Mouse (Mus musculus): ENCODE measurements around the gene Maff.

Gene Maff

GRCm38 (mm10) chr15:79364120-79364519 is 17.7 kb downstream of the Maff start:
- DNase-seq (ENCODE audit: low read depth) = no peak

- no peak for DNase-seq (ENCODE audit: low read depth)
These were observed 18.6 kb downstream of the Maff start for GRCm38 (mm10) chr15:79365068-79365467.

DNA sequence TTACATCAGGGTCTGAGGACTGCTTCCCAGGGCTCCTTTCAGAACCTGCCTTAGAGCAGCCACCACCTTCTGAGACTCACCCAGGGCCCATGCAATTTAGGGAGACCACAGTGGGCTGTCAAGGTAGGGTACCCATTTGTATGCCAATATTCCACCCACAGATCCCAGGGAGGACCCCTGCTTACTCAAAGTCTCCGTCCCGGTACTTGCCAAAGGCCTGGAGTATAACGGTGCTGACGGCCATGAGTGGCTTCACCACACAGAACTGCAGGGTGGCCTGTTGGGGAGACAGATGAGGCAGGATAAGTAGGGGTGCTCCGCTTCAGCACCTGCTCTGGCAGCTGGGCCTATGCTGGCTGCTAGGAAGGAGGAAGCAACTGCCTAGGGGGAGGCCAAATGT is 20.0 kb downstream of the Maff start:
- DNase-seq (ENCODE audit: low read depth) = no peak

DNA sequence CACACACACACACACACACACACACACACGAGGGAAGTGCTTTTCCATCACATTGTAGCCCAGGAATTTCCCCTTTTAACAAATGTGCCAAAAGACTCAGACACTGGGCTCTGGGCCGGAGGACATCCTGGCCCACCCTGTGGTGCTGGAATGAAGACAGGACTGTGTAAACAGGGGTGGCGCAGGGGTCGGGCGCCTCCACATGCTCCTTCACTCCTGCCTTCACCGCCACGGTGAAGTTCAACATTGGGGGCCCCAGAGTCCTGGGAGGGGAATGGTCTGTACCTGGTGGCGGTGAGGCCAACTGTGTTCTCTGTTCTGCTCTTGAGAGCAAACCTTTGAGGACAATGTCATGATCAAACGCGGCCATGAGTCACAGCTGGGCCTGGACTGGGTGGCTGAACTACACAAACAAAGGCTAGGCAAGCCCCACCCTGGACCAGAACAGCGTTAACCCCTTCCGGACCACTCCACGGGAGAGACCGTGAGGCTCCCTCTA is 21.9 kb downstream of the Maff start:
- DNase-seq (ENCODE audit: low read depth) = no peak

DNA sequence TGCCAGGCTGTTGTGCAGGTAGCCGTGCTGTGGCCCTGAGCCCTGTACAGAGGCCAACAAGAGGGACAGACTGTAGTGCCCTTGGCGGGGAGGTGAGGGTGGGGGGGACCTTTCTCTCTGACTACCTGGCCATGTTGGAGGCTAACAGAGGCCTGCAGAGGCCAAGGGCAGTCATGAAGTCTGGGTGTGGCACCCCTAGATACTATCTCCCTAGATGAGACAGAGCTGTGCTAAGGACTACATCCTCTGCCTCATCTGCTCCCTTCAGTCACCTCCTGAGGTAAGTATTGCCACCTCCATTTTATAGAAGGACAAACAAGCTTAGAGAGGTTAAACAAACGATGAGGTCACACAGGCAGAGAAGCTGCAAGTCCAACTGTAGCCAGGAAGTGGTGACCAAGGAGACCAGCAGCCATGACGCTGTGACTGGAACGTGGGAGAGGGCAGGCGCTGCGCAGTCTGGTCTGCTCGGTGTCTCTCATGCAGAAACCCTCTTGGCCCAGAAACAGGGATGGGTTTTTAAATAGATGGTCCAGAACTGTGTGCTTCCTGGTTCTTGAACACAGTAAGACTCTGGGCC is 22.5 kb downstream of the Maff start:
- DNase-seq (ENCODE audit: low read depth) = no peak

- no peak for DNase-seq (ENCODE audit: low read depth)
These were observed 23.2 kb downstream of the Maff start for GRCm38 (mm10) chr15:79369452-79370280.

DNA sequence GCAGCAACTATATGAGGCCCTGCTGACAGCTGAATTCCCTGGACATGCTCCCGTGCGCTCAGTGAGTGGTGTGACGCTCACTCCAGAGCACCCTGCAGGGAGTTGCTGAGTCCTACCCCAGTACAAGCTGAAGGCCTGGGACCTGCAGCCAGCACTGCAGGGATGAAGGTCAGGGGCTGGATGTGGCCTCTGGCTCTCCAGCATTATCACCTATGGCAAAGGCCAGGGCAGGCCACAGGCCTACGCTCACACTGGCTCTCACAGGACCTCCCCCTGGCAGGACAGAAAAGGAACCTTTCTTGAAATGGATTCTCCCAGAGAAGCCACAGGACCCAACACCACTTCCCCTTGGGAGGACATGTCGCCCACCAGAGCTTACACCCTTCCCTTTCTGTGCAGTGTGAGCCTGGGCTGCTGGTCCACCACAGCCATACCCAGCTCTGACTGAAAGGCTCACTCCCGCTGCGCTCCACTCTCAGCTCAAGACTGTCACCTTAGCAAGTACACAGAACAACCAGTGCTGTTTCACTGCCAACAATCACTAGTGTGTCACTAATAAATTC is 23.9 kb downstream of the Maff start:
- DNase-seq (ENCODE audit: low read depth) = no peak

DNA sequence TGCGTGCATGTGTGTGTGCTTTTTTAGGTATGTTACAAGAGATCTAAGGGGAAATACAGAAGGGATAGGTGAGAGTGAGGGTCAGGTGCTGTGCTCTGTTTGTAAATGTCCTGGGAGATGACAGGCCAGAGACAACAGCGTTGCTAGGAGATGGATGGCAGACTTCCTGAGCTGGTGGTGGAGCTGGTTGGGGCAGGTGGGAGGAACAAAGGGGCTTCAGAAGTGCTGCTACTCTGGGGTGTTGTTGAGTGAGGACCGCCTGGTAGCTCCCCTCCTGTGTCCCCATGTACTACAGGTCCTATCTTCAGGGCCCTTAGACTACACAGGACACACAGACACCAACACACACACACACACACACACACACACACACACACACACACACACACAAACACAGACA is 28.3 kb downstream of the Maff start:
- DNase-seq (ENCODE audit: low read depth) = no peak

- no peak for DNase-seq (ENCODE audit: low read depth)
These were observed 31.3 kb downstream of the Maff start for GRCm38 (mm10) chr15:79377681-79378080.

- DNase-seq (ENCODE audit: low read depth) = no peak
These were observed 32.2 kb downstream of the Maff start for GRCm38 (mm10) chr15:79378608-79379007.

DNA sequence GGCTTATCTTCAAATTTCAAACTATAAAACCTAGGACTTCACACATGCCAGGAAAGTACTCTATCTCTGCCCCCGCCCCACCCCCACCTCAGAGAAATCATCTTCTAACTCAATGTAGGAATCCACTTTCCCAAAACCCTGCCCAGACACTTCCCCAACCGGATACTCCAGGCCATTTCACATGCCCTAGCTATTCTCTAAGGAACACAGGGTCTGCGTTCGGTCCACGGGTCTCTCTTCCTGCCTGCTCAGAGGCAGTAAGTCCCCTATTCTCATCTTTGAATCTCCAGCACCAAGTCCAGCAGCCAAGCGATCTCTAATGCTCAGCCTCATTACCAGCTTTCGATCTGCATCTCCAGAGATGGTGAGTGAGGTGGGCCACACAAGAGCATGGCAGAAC is 33.2 kb downstream of the Maff start:
- no peak for DNase-seq (ENCODE audit: low read depth)

DNA sequence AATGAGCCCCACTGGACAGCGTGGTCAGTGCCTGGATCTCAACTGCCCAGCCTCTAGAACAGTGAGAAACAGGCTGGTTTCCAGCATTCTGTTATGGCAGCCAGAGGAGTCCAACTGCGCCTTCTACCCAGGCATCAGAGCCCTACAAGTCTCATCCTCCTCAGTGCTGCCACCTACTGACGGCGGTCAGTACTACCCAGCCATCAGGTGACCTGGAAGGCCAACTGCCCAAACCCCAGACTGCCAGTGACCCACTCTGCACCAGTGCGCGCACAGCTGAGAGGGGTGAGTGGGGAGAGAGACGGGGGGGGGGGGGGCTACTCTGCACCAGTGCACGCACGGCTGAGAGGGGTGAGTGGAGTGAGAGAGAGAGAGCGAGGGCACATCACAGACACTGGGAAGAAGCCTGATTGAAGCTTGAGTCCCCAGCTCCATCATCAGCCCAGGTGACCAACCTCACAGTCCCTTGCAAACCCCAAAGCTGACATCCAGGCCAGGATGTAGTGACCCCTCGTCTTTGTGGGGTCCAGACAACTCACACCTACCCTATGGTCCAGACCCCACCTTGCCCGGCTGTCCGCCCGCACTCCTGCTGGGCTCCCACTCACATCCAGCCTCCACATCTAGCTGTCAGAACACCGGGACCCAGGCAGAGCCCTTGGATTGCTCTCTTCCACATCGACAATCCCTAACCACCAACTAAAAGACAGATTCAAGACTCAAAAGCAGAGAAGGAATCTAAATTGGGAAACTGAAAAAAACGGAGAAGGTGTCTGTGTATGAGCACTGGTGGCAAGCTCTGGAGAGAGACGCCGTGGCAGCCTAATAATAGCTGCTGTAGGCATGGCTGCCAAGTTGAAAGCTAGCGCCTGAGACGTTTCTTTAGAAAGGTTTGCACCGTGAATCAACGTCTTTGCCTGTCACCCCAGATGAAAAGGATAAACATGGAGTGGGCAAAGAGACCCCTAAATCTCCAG is 34.3 kb downstream of the Maff start:
- peak; percentile 80 for DNase-seq (ENCODE audit: low read depth)

DNA sequence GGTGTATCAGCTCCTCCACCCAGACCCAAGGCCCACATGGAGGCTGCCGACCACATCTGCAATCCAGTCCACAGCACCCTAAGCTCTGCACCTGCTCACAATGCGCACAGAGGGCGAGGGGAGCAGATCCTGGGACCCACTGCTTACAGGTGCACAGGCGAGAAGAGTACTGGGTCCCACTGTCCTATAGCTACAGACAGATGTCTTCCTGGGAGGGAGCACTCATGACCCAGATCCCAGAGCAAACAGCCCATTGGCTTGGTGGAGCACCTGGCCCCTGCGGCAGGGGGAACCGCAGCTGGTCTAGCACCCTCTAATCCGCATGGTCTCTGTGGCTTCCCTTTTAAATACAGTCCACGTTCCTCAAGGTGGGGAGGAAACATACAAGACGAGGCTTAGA is 35.2 kb downstream of the Maff start:
- no peak for DNase-seq (ENCODE audit: low read depth)

DNA sequence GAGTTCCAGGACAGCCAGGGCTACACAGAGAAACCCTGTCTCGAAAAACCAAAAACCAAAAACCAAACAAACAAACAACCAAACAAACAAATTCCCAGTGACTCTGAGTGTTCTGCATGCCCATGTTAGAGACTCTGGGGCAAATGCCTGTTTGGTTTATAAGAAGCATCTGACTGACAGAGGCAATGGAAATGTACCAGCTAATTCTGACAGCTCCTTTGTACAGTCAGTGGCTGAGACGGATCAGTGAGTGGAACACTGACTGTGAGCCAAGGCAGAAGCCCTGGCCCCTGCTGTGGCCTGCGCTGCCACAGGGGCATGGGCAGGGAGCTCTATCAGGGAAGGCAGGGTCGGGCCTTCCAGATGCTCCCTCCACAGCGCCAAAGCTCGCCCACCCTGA is 40.7 kb downstream of the Maff start:
- DNase-seq (ENCODE audit: low read depth) = no peak

DNA sequence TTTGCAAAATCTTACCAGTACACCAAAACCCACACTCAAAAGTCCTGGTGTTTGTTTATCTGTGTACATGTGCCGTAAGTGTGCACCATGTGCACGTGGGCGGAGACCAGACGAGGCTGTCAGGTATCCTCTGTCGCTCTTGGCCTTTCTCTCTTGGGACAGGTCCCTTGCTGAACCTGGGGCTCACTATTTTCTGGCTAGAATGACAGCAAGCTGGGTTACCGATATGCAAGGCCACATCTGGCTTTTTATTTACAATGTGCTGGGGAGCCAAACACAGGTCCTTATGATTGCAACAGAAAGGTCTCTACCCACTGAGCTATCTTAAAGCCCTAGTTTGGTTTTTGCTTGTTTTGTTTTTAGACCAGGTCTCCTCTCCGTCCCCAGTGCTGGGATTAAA is 41.2 kb downstream of the Maff start:
- no peak for DNase-seq (ENCODE audit: low read depth)

- no peak for DNase-seq (ENCODE audit: low read depth)
These were observed 41.8 kb downstream of the Maff start for GRCm38 (mm10) chr15:79388171-79388570.

GRCm38 (mm10) chr15:79390434-79390833 is 44.0 kb downstream of the Maff start:
- peak; percentile 75 for DNase-seq (ENCODE audit: low read depth)

GRCm38 (mm10) chr15:79391447-79392093 is 45.1 kb downstream of the Maff start:
- DNase-seq (ENCODE audit: low read depth) = no peak

DNA sequence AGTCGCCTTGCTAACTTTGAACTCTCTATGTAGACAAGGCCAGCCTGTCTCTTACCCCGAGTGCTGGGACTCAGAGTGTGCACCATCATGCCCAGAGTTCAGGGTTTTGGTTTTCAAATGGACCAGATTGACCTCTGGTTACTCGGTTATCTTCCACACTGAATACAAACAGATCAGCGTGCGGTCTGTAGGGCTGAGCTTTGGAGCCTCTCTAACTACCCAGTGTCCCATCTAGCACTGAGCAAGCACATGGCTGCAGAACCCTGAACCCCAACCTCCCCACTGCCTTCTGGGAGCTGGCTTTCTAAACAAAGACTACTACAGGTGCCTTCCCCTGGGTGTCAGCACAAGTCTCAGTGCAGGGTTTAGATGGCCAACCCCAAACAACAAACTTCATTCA is 46.1 kb downstream of the Maff start:
- no peak for DNase-seq (ENCODE audit: low read depth)

DNA sequence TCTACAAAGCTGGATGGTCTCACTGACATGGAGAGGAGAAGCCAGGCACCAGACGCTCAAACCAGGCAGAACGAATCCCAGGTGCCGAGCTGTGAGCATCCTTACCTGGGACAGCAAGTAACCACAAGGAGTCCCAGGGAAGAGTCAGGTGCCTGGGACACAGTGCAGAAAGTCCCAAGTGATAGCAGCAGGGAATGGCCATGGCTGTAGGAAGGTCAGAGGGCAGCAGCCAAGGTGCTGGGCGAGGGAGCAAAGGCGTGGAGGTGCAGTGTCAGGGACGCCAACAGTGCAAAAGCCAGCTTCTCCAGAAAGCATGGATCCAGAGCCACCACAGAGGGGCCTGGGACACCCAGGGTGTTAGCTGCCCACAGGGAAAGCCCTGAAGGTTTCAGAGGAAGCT is 46.7 kb downstream of the Maff start:
- no peak for DNase-seq (ENCODE audit: low read depth)

- DNase-seq (ENCODE audit: low read depth) = no peak
These were observed 48.4 kb downstream of the Maff start for GRCm38 (mm10) chr15:79394842-79395241.

DNA sequence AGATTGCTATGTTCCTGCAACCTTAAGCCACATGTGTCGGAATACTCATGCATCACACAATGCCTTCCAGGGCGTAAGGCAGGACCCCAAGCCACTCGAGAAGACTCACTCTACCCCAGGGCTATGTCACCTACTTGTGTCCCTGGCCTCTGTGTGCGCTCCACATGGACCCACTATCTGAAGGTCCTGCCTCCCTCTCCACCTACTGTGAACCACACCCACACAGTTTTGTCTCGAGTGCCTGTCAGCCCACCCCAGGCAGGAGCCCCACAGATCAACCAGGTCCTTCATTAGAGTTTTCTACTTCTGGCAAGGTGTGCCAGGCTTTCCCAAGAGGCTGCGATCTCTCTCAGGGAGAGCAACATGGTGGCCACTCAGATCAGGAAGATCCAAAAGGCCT is 48.9 kb downstream of the Maff start:
- DNase-seq (ENCODE audit: low read depth) = no peak

All from 416B (cell line).